Mouse (Mus musculus) liver, embryonic 14.5 days (tissue): ENCODE data around the gene Rpl37.

Experiments
- CTCF ChIP-seq: IDR thresholded peaks from 2 replicates; pipeline ENCODE4 v1.5.1; 2016; ENCODE audit warnings: antibody characterized with exemption, low read depth, control low read depth
- EP300 ChIP-seq: IDR thresholded peaks from 2 replicates; pipeline ENCODE4 v1.6.1; 2016; ENCODE audit warnings: antibody characterized with exemption, low read depth

DNA sequence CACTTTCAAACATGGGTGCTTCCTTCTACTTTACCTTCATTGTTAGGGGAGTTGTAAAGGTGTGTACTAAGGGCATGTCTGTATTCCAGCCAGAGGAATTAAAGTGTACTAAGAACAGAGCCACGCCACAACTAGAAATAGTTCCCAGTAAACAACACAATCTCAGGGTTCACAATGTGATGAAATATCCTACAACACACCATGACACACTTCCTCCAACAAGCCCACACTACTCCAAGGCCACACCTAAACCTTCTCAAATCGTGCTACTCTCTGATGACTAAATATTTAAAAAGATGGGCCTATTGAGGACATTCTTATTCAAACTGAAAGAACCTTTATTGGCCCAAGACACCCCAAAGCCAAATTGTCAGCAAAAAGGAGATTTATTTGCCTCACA lies 11.0 kb downstream of the Rpl37 start:
- TF ChIP-seq CTCF (no peak), EP300 (no peak)
